Mouse (Mus musculus) embryonic facial prominence, embryonic 13.5 days (tissue): ENCODE measurements around the gene Ercc6l2. TPM values are rescaled to one million over a fixed set of nuclear protein-coding genes. Genes with fewer than 3 reads are reported as not detected.

Source experiments
- ATAC-seq: fragments of 200-750 bp; cut with Nextera tagmentation; 2 replicates; pipeline ENCODE4 v1.8.0; 2017; ENCODE audit warnings: low read depth; ENCODE audit not compliant: insufficient number of reproducible peaks, insufficient read depth, low FRiP score, low TSS enrichment
- H3K27ac ChIP-seq: fragments of 300-500 bp; sonication (generic); 2 replicates; pipeline ENCODE4 v1.5.1; 2015; ENCODE audit warnings: moderate library complexity, mild to moderate bottlenecking, inconsistent platforms
- H3K27me3 ChIP-seq: fragments of 300-500 bp; sonication (generic); 2 replicates; pipeline ENCODE4 v1.6.1; 2015; ENCODE audit warnings: mild to moderate bottlenecking, inconsistent platforms
- H3K36me3 ChIP-seq: fragments of 300-500 bp; sonication (generic); 2 replicates; pipeline ENCODE4 v1.6.1; 2015; ENCODE audit warnings: mild to moderate bottlenecking, inconsistent platforms
- H3K4me1 ChIP-seq: fragments of 300-500 bp; sonication (generic); 2 replicates; pipeline ENCODE4 v1.6.1; 2015; ENCODE audit warnings: inconsistent platforms
- H3K4me2 ChIP-seq: fragments of 300-500 bp; sonication (generic); 2 replicates; pipeline ENCODE4 v1.6.1; 2015; ENCODE audit warnings: moderate library complexity, mild to moderate bottlenecking, inconsistent platforms
- H3K4me3 ChIP-seq: fragments of 300-500 bp; sonication (generic); 2 replicates; pipeline ENCODE4 v1.5.1; 2015; ENCODE audit warnings: mild to moderate bottlenecking, inconsistent platforms
- H3K9ac ChIP-seq: fragments of 300-500 bp; sonication (generic); 2 replicates; pipeline ENCODE4 v1.6.1; 2015; ENCODE audit warnings: mild to moderate bottlenecking, inconsistent platforms
- H3K9me3 ChIP-seq: fragments of 300-500 bp; sonication (generic); 2 replicates; pipeline ENCODE4 v1.6.1; 2016; ENCODE audit warnings: inconsistent platforms
- WGBS: fragments of 180-500 bp; shearing (Covaris S2); methylation state at CpG from one replicate; pipeline ENCODE4 v1.1.7; 2015; ENCODE audit warnings: mixed read lengths; 5-methylcytosine and 5-hydroxymethylcytosine counted together
- polyA plus RNA-seq: library from polyadenylated mRNA; unstranded; fragments of >200 nt; fragmentation: Nextera tagmentation; extraction: Ambion mirVana; gene quantifications from 2 replicates; pipeline ENCODE4 v1.2.1, GENCODE M21; 2015

Gene Ercc6l2
- polyA plus RNA-seq, 1 experiment from 2014 or later: 28.9 TPM

- H3K36me3 ChIP-seq: peaks cover 6% of the 10 kb centered on the region
- H3K27ac ChIP-seq: no peak overlapping the region
- 0 out of 2 replicates have a peak, but pooled peaks cover 3% of the 10 kb centered on the region for H3K9me3 ChIP-seq
- no peak for ATAC-seq
- 92% methylated on average over 3 of the region's 3 CpGs for WGBS
- no peak overlapping the region for H3K9ac ChIP-seq
- H3K4me1 ChIP-seq: 0 out of 2 replicates have a peak, but pooled peaks cover 10% of the 10 kb centered on the region
- no peak overlapping the region for H3K4me3 ChIP-seq
- H3K27me3 ChIP-seq: no peaks in the 10 kb centered on the region
- no peak overlapping the region for H3K4me2 ChIP-seq
Measured at GRCm38 (mm10) chr13:63886429-63887052, 71.5 kb downstream of the Ercc6l2 start.

- Histone ChIP-seq H3K36me3 (0 out of 2 replicates have a peak, but pooled peaks cover 16% of the 10 kb centered on the region), H3K4me1 (peaks cover 23% of the 10 kb centered on the region), H3K27ac (peak overlapping the region; percentile 85; the same call in 1 of the 2 replicates), H3K4me2 (peak overlapping the region; percentile 71), H3K27me3 (no peaks in the 10 kb centered on the region), H3K9ac (peak overlapping the region; percentile 66; the same call in 1 of the 2 replicates), H3K9me3 (no peaks in the 10 kb centered on the region), H3K4me3 (peak overlapping the region; percentile 33)
- 22% methylated on average over 12 of the region's 12 CpGs for WGBS
- ATAC-seq: 0 out of 2 replicates have a peak, but pooled peaks have one; percentile 8
Measured at GRCm38 (mm10) chr13:63900679-63901302, 85.8 kb downstream of the Ercc6l2 start.

- Histone ChIP-seq H3K9ac (peak overlapping the region; percentile 66), H3K36me3 (0 out of 2 replicates have a peak, but pooled peaks cover 13% of the 10 kb centered on the region), H3K4me2 (peak overlapping the region; percentile 71), H3K9me3 (no peaks in the 10 kb centered on the region), H3K4me3 (peak overlapping the region; percentile 33), H3K27me3 (no peaks in the 10 kb centered on the region), H3K4me1 (peaks cover 23% of the 10 kb centered on the region), H3K27ac (peak overlapping the region; percentile 85)
- 2% methylated on average over 17 of the region's 17 CpGs for WGBS
- peak; percentile 44 for ATAC-seq
Measured at GRCm38 (mm10) chr13:63901303-63901713, 86.3 kb downstream of the Ercc6l2 start.

- Histone ChIP-seq H3K4me3 (peak overlapping the region; percentile 33), H3K36me3 (0 out of 2 replicates have a peak, but pooled peaks cover 9% of the 10 kb centered on the region), H3K9ac (peak overlapping the region; percentile 66), H3K4me1 (peaks cover 23% of the 10 kb centered on the region), H3K27me3 (0 out of 2 replicates have a peak, but pooled peaks cover 3% of the 10 kb centered on the region), H3K4me2 (peak overlapping the region; percentile 71), H3K9me3 (no peaks in the 10 kb centered on the region), H3K27ac (peak overlapping the region; percentile 85)
- peak; percentile 80 for ATAC-seq
- 8% methylated on average over 28 of the region's 28 CpGs for WGBS
Measured at GRCm38 (mm10) chr13:63901714-63902597, 86.9 kb downstream of the Ercc6l2 start.

GRCm38 (mm10) chr13:63906516-63906915 is 91.5 kb downstream of the Ercc6l2 start:
- Histone ChIP-seq H3K4me3 (no peak overlapping the region), H3K4me1 (peaks cover 14% of the 10 kb centered on the region), H3K9me3 (no peaks in the 10 kb centered on the region), H3K36me3 (no peaks in the 10 kb centered on the region), H3K9ac (no peak overlapping the region), H3K27ac (no peak overlapping the region), H3K4me2 (no peak overlapping the region), H3K27me3 (0 out of 2 replicates have a peak, but pooled peaks cover 3% of the 10 kb centered on the region)
- no peak for ATAC-seq
- WGBS: 89% methylated on average over 4 of the region's 4 CpGs

GRCm38 (mm10) chr13:63907437-63907836 is 92.4 kb downstream of the Ercc6l2 start:
- Histone ChIP-seq H3K4me1 (peaks cover 11% of the 10 kb centered on the region), H3K27me3 (0 out of 2 replicates have a peak, but pooled peaks cover 3% of the 10 kb centered on the region), H3K9me3 (no peaks in the 10 kb centered on the region), H3K4me3 (no peak overlapping the region), H3K4me2 (no peak overlapping the region), H3K9ac (no peak overlapping the region), H3K27ac (no peak overlapping the region), H3K36me3 (no peaks in the 10 kb centered on the region)
- 50% methylated on average over 4 of the region's 4 CpGs for WGBS
- ATAC-seq: no peak

- WGBS: 57% methylated on average over 5 of the region's 5 CpGs
Measured at GRCm38 (mm10) chr13:63910141-63910804, 95.2 kb downstream of the Ercc6l2 start.

GRCm38 (mm10) chr13:63911617-63912016 is 96.6 kb downstream of the Ercc6l2 start:
- Histone ChIP-seq H3K36me3 (no peaks in the 10 kb centered on the region), H3K27me3 (0 out of 2 replicates have a peak, but pooled peaks cover 1% of the 10 kb centered on the region), H3K9ac (no peak overlapping the region), H3K4me1 (peaks cover 27% of the 10 kb centered on the region), H3K4me3 (no peak overlapping the region), H3K9me3 (no peaks in the 10 kb centered on the region), H3K27ac (no peak overlapping the region), H3K4me2 (no peak overlapping the region)
- WGBS: 69% methylated on average over 3 of the region's 3 CpGs
- no peak for ATAC-seq

More at GRCm38 (mm10) chr13:63910141-63910804, 95.2 kb downstream of the Ercc6l2 start:
- Histone ChIP-seq H3K27ac (peak overlapping the region; percentile 49), H3K27me3 (0 out of 2 replicates have a peak, but pooled peaks cover 3% of the 10 kb centered on the region), H3K36me3 (no peaks in the 10 kb centered on the region), H3K9me3 (no peaks in the 10 kb centered on the region), H3K4me2 (no peak overlapping the region), H3K4me3 (no peak overlapping the region), H3K4me1 (peaks cover 15% of the 10 kb centered on the region), H3K9ac (no peak overlapping the region)
- no peak for ATAC-seq

- no peak for ATAC-seq
- no peaks in the 10 kb centered on the region for H3K9me3 ChIP-seq
- no peaks in the 10 kb centered on the region for H3K27me3 ChIP-seq
- no peaks in the 10 kb centered on the region for H3K36me3 ChIP-seq
- WGBS: 87% methylated on average over 6 of the region's 6 CpGs
- no peak overlapping the region for H3K27ac ChIP-seq
- no peak overlapping the region for H3K4me3 ChIP-seq
- H3K9ac ChIP-seq: no peak overlapping the region
- H3K4me1 ChIP-seq: peaks cover 41% of the 10 kb centered on the region
- no peak overlapping the region for H3K4me2 ChIP-seq
Measured at GRCm38 (mm10) chr13:63913136-63913535, 98.1 kb downstream of the Ercc6l2 start.

- Histone ChIP-seq H3K9me3 (no peaks in the 10 kb centered on the region), H3K4me3 (no peak overlapping the region), H3K36me3 (no peaks in the 10 kb centered on the region), H3K4me2 (no peak overlapping the region), H3K27ac (peak overlapping the region; percentile 40; the same call in 1 of the 2 replicates), H3K27me3 (no peaks in the 10 kb centered on the region), H3K9ac (no peak overlapping the region), H3K4me1 (peaks cover 56% of the 10 kb centered on the region)
- 39% methylated on average over 3 of the region's 3 CpGs for WGBS
- ATAC-seq: no peak
Measured at GRCm38 (mm10) chr13:63915176-63915575, 100.1 kb downstream of the Ercc6l2 start.

- peaks cover 56% of the 10 kb centered on the region for H3K4me1 ChIP-seq
- H3K9ac ChIP-seq: no peak overlapping the region
- no peak for ATAC-seq
- no peaks in the 10 kb centered on the region for H3K36me3 ChIP-seq
- H3K4me2 ChIP-seq: no peak overlapping the region
- H3K4me3 ChIP-seq: no peak overlapping the region
- H3K27me3 ChIP-seq: no peaks in the 10 kb centered on the region
- H3K9me3 ChIP-seq: no peaks in the 10 kb centered on the region
- 79% methylated on average over 1 of the region's 1 CpGs for WGBS
- H3K27ac ChIP-seq: peak overlapping the region; percentile 40
Measured at GRCm38 (mm10) chr13:63915684-63916083, 100.6 kb downstream of the Ercc6l2 start.
